Mouse (Mus musculus) neural tube, embryonic 12.5 days (tissue): Measurements from ENCODE around the gene Npas2. TPM values are rescaled to one million over a fixed set of nuclear protein-coding genes. Genes with fewer than 3 reads are reported as not detected.

Experiments used
- ATAC-seq: fragments of 200-750 bp; cut with Nextera tagmentation; 2 replicates; pipeline ENCODE4 v1.8.0; 2017; ENCODE audit warnings: low read depth, mild to moderate bottlenecking, moderate TSS enrichment, moderate library complexity; ENCODE audit not compliant: low FRiP score
- H3K27ac ChIP-seq: fragments of 300-500 bp; sonication (generic); 2 replicates; pipeline ENCODE4 v1.5.1; 2016
- H3K27me3 ChIP-seq: fragments of 300-500 bp; sonication (generic); replicated peaks from 2 replicates; pipeline ENCODE4 v1.6.1; 2016; ENCODE audit warnings: mild to moderate bottlenecking
- H3K36me3 ChIP-seq: fragments of 300-500 bp; sonication (generic); 2 replicates; pipeline ENCODE4 v1.6.1; 2016; ENCODE audit warnings: mild to moderate bottlenecking
- H3K4me1 ChIP-seq: fragments of 300-500 bp; sonication (generic); 2 replicates; pipeline ENCODE4 v1.6.1; 2016
- H3K4me2 ChIP-seq: fragments of 300-500 bp; sonication (generic); replicated peaks from 2 replicates; pipeline ENCODE4 v1.6.1; 2016; ENCODE audit warnings: mild to moderate bottlenecking
- H3K4me3 ChIP-seq: fragments of 300-500 bp; sonication (generic); 2 replicates; pipeline ENCODE4 v1.5.1; 2016
- H3K9ac ChIP-seq: fragments of 300-500 bp; sonication (generic); 2 replicates; pipeline ENCODE4 v1.6.1; 2016; ENCODE audit warnings: mild to moderate bottlenecking
- H3K9me3 ChIP-seq: fragments of 300-500 bp; sonication (generic); 2 replicates; pipeline ENCODE4 v1.6.1; 2016; ENCODE audit warnings: mild to moderate bottlenecking
- WGBS: fragments of 180-500 bp; shearing (Covaris S2); methylation state at CpG from one replicate; pipeline ENCODE4 v1.1.7; 2016; 5-methylcytosine and 5-hydroxymethylcytosine counted together
- polyA plus RNA-seq: library from polyadenylated mRNA; unstranded; fragments of >200 nt; fragmentation: Nextera tagmentation; extraction: Ambion mirVana; gene quantifications from 2 replicates; pipeline ENCODE4 v1.2.1, GENCODE M21; 2016

Npas2 gene
- polyA plus RNA-seq, 1 experiment from 2014 or later, result 0.08 TPM

DNA sequence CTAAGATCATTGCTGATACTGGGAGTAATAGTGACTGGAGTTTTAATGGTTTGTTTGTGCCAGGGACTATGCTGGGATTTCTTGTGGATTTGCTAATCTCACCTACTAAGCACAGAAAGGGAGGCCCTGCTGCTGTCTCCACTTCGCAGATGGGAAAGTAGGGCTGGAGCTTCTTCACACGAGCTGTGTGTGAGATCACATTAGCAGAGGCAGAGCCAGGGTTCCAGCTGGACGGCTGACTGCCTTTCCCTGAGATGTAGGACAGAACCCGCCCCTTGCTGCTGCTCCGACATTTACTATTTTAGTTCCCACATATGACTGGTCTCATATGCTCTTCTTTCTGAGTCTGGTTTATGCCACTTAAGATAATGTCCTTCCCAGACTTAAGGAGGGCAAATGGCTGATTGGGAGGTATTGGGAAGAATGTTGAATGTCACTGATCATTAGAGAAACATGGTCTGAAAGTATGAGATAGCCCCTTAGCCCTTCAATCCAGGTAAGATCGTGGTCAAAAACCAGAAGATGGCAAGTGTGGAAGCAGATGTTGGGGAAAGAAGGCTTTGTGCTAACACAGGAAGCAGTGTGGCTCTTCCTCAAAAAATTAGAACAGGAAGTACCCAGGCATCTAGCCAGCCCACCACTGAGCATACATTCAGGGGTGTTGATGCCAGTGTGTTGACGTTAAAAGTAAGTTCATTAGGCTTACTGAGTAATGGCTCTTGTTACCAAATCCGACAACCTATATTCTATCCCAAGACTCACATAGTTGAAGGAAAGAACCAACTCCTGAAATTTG lies 66.8 kb downstream of the Npas2 start:
- H3K4me1 ChIP-seq, result no peaks in the 10 kb centered on the region
- H3K4me2 ChIP-seq, result no peak overlapping the region
- H3K9me3 ChIP-seq, result 0 out of 2 replicates have a peak, but pooled peaks cover 5% of the 10 kb centered on the region
- H3K9ac ChIP-seq, result no peak overlapping the region
- H3K27ac ChIP-seq, result no peak overlapping the region
- H3K27me3 ChIP-seq, result no peaks in the 10 kb centered on the region
- H3K4me3 ChIP-seq, result no peak overlapping the region
- WGBS, result 87% methylated on average over 8 of the region's 8 CpGs
- ATAC-seq, result no peak
- H3K36me3 ChIP-seq, result no peaks in the 10 kb centered on the region

DNA sequence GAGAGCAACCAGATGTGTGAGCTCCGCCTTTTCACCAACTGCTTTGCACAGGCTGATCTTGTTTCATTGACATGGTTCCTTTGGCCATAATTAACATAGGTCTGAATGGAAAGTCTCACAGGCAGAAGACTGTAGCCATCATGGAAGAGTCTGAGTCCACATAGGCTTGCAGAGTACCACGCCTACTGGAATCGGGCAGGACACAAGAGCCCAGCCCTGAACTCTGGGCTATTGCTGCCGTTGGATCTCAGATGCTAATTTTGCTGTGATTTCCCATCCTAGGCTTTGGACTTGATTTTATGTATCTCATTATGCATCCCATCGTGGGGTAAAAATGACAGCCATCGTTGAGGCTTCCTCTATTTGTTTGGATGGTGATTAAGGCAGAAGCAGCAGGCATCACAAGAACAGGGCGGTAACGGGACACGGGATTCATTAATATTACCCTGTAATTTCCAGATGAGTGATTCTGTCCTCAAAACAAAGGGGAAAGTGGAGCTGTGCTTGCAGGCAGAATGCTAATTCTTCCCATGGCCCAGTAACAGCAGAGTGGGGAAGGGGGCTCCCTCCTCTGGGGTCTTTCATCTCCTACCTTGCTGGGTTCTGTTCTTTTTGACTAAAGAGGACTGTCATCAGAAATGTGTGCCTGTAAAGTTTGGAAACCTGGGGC lies 73.4 kb downstream of the Npas2 start:
- H3K9ac ChIP-seq, result no peak overlapping the region
- no peak overlapping the region for H3K27ac ChIP-seq
- peak; percentile 50; the same call in 1 of the 2 replicates for ATAC-seq
- H3K27me3 ChIP-seq, result no peaks in the 10 kb centered on the region
- 62% methylated on average over 9 of the region's 9 CpGs for WGBS
- H3K36me3 ChIP-seq, result no peaks in the 10 kb centered on the region
- H3K9me3 ChIP-seq, result no peaks in the 10 kb centered on the region
- H3K4me3 ChIP-seq, result no peak overlapping the region
- H3K4me1 ChIP-seq, result peaks cover 4% of the 10 kb centered on the region; the same call in 1 of the 2 replicates
- H3K4me2 ChIP-seq, result no peak overlapping the region

DNA sequence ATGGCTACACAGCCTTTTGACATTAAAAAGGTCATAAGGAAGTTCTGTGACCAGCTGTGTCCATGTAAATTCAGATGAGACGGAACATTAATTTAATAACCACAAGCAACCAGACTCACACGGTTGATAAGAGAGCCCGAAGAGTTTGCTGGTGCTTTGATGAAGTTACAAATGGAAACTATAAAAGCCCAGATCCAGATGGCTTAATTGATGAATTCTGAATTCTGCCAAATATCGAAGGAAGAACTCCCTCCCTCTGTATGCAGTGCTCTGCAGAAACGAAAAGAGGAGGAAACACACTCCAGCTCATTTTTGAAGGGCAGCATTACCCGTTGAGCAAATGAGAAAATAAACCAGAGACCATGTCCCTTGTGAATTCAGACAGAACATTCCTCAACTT lies 79.4 kb downstream of the Npas2 start:
- WGBS, result 70% methylated on average over 6 of the region's 6 CpGs
- Histone ChIP-seq H3K36me3 (no peaks in the 10 kb centered on the region), H3K27me3 (no peaks in the 10 kb centered on the region), H3K4me2 (no peak overlapping the region), H3K9ac (no peak overlapping the region), H3K27ac (no peak overlapping the region), H3K9me3 (no peaks in the 10 kb centered on the region), H3K4me1 (no peaks in the 10 kb centered on the region), H3K4me3 (no peak overlapping the region)
- no peak for ATAC-seq

DNA sequence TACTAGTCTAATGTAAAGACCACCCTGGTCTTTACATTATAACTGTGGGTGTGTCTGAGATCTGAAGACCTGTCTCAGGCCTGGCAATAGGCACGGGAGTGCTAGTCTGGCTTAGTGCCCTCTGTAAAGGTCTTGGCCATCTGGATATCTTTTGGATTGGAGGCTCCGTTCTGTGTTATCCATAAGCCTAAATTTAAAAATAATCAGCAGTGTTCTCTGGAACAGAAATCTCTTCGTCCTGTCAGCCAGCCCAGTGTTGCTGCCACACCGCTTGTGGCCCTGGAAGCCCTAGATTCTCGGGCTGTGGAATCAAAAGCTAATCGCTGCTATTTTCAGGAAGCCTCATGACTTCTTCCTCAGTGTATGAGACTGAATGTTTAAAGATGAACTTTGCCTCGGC lies 86.9 kb downstream of the Npas2 start:
- no peak overlapping the region for H3K4me2 ChIP-seq
- no peaks in the 10 kb centered on the region for H3K9me3 ChIP-seq
- H3K4me1 ChIP-seq, result no peaks in the 10 kb centered on the region
- no peak overlapping the region for H3K9ac ChIP-seq
- no peaks in the 10 kb centered on the region for H3K27me3 ChIP-seq
- H3K4me3 ChIP-seq, result no peak overlapping the region
- 95% methylated on average over 7 of the region's 7 CpGs for WGBS
- H3K36me3 ChIP-seq, result no peaks in the 10 kb centered on the region
- ATAC-seq, result no peak
- no peak overlapping the region for H3K27ac ChIP-seq

DNA sequence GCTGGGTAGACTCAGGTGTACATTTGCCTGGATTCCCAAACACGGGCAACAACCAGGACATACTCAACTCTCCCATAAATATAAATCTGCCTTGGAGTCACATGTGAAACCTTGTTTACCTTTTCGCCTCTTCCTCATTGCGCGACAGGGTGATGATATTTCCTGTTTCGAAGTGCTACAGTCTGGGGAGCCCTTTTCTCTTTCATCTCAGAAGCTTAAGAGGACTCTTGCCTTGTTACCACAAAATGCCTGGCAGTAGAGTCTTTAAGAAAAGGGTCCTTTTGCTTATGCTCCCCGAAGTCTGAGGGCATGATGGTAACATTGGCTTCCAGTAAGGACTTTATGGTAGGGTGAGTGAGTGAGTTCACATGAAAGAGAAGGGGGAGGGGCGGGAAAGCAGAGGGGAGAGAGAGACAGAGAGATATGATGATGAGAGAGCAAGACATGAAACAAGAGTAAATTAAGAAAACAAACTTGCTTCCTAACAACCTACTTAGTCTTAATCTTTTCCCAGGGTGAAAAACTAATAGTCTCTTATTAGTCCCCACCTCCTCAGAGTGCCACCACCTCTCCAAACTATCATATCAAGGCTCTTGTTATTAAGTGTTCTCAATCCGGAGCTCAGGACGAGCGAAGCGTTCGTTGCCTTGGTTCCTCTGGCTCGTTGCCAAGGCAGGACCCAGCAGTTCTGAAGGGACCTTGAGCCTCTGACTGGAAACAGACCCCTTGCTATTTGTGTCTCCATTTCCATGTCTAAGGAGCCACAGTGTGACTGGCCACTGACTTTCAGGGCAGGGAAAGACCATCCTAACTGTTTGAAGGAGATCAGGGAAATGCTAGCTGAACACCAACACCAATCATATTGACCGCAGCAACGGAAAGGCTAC lies 87.7 kb downstream of the Npas2 start:
- WGBS, result 82% methylated on average over 15 of the region's 15 CpGs
- Histone ChIP-seq H3K36me3 (no peaks in the 10 kb centered on the region), H3K4me3 (no peak overlapping the region), H3K9me3 (no peaks in the 10 kb centered on the region), H3K4me2 (no peak overlapping the region), H3K9ac (no peak overlapping the region), H3K27me3 (no peaks in the 10 kb centered on the region), H3K27ac (no peak overlapping the region), H3K4me1 (no peaks in the 10 kb centered on the region)
- no peak for ATAC-seq

DNA sequence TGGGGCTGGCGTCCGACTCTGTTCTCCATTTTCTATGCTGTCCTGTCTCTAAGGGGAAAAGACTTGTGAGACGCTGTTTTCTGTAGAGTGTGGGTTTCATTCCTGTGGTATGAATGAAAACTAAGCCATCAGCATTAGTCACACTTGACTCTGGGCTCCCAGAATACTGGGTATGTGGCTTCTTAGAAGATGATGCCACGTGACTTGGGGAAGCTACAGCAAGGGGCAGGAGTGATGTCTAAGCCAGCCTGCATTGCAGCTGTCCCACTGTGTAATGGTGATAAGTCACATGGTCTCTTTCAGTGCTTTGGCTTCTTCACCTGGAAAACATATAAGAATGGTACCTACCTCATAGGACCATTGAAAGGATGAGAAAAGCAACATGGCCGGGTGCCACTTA lies 88.4 kb downstream of the Npas2 start:
- Histone ChIP-seq H3K4me1 (no peaks in the 10 kb centered on the region), H3K27me3 (no peaks in the 10 kb centered on the region), H3K36me3 (no peaks in the 10 kb centered on the region), H3K4me2 (no peak overlapping the region), H3K27ac (no peak overlapping the region), H3K9me3 (no peaks in the 10 kb centered on the region), H3K9ac (no peak overlapping the region), H3K4me3 (no peak overlapping the region)
- ATAC-seq, result no peak
- WGBS, result 80% methylated on average over 5 of the region's 5 CpGs

DNA sequence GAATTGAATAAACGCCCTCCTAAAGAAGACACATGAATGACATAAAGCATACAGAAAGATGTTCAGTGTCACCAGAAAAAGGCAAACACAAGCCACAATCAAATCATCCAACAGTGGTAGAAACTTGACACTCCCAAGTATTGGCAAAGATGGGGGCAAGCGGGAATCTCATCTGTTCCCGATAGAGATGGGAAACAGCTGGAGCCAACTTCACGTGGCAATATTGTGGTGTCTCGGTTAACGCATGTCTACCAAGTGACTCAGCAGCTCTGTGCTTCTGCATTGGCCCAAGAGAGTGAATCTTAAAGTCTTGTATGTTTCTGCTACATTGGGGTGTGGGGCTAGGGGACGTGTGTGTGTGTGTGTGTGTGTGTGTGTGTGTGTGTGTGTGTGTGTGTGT lies 89.8 kb downstream of the Npas2 start:
- no peak overlapping the region for H3K4me2 ChIP-seq
- H3K27me3 ChIP-seq, result no peaks in the 10 kb centered on the region
- no peak overlapping the region for H3K27ac ChIP-seq
- no peaks in the 10 kb centered on the region for H3K4me1 ChIP-seq
- WGBS, result 87% methylated on average over 7 of the region's 7 CpGs
- H3K9ac ChIP-seq, result no peak overlapping the region
- H3K36me3 ChIP-seq, result no peaks in the 10 kb centered on the region
- H3K9me3 ChIP-seq, result no peaks in the 10 kb centered on the region
- no peak overlapping the region for H3K4me3 ChIP-seq
- no peak for ATAC-seq

DNA sequence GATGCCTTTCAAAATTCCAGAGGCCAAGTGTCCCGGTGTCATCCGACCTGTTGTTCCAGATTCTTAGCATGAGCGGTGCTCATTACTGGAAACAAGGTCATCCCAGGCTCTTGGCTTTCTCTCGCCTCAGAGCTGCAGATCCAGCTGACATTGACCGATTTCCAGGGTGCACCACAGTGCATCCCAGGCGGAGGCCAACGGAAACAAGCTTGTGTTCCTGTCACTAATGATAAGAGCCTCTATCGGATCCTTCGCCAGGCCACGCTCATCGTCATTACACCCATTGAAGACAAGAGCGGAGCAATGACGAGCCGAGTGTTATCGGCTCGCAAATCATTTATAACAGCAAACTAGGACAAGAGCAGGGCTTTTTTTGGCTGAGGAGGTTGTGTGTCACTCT lies 91.3 kb downstream of the Npas2 start:
- Histone ChIP-seq H3K27me3 (no peaks in the 10 kb centered on the region), H3K4me1 (no peaks in the 10 kb centered on the region), H3K9ac (no peak overlapping the region), H3K4me2 (no peak overlapping the region), H3K9me3 (no peaks in the 10 kb centered on the region), H3K4me3 (no peak overlapping the region), H3K27ac (no peak overlapping the region), H3K36me3 (no peaks in the 10 kb centered on the region)
- WGBS, result 91% methylated on average over 16 of the region's 16 CpGs
- no peak for ATAC-seq

DNA sequence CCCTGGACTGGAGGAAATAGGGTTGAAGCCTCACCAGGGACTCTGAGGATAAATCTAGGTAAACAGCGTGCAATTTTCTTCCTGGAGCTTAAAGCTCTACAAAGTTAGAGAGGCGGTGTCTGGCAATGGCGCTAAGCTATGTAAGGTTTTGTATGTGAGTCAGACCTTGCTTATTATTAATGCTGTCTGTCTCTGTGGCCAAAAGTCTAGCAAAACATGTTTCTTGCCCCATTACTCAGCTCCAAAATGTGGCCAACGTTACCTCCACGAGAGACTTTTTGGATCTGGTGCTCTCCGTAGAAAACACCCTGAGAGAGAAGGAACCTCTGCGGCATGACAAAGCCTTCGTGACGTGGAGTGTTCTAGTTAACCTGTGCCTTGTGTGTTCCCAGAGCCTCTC lies 93.5 kb downstream of the Npas2 start:
- Histone ChIP-seq H3K27ac (no peak overlapping the region), H3K36me3 (no peaks in the 10 kb centered on the region)

DNA sequence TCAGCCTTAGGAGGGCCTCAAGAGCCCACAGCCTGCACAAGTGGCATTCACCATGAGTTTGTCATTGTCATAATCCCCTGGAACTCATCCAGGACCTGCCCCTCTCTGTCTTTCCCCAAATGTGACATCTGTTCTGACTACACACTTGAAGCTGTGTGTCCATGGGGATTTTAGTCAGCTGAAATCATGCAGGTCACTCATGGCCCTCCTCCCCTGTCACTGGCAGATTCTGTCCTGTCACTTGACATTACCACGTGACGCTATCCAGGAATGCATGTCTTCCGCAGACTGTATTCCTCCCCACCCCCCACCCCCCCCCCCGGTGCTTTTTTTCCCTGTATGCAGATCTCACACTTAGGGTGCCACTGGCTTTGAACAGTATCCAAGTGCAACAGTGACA lies 94.3 kb downstream of the Npas2 start:
- ATAC-seq, result no peak
- no peaks in the 10 kb centered on the region for H3K4me1 ChIP-seq
- no peak overlapping the region for H3K27ac ChIP-seq
- H3K4me2 ChIP-seq, result no peak overlapping the region
- H3K9me3 ChIP-seq, result no peaks in the 10 kb centered on the region
- H3K27me3 ChIP-seq, result no peaks in the 10 kb centered on the region
- H3K9ac ChIP-seq, result no peak overlapping the region
- H3K4me3 ChIP-seq, result no peak overlapping the region
- WGBS, result 84% methylated on average over 4 of the region's 4 CpGs
- H3K36me3 ChIP-seq, result no peaks in the 10 kb centered on the region

More for the DNA sequence above, 93.5 kb downstream of the Npas2 start:
- H3K9ac ChIP-seq, result no peak overlapping the region
- 95% methylated on average over 9 of the region's 9 CpGs for WGBS
- H3K9me3 ChIP-seq, result no peaks in the 10 kb centered on the region
- no peak for ATAC-seq
- H3K27me3 ChIP-seq, result no peaks in the 10 kb centered on the region
- no peaks in the 10 kb centered on the region for H3K4me1 ChIP-seq
- H3K4me3 ChIP-seq, result no peak overlapping the region
- H3K4me2 ChIP-seq, result no peak overlapping the region

DNA sequence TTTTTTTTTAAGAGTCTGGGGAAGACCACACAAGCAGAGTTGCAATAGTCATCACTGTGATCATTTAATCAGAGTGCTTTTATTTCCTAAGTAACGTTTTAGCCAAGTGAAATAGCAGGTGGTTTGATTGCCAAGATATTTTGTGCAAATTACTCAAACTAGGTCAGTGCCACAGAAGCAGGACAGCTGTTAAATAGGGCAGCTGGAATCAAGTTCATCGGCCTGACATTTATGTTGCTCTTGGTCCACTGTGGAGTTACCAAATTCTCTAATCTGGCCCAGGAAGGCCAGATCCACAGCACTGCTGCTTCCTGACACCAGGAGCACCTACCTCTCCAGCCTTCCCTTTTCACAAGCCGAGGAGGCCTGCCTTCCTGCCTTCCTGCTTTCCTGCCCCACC lies 94.9 kb downstream of the Npas2 start:
- H3K4me1 ChIP-seq, result no peaks in the 10 kb centered on the region
- H3K9me3 ChIP-seq, result no peaks in the 10 kb centered on the region
- no peaks in the 10 kb centered on the region for H3K36me3 ChIP-seq
- no peaks in the 10 kb centered on the region for H3K27me3 ChIP-seq
- no peak overlapping the region for H3K4me3 ChIP-seq
- H3K4me2 ChIP-seq, result no peak overlapping the region
- no peak overlapping the region for H3K9ac ChIP-seq
- ATAC-seq, result no peak
- 75% methylated on average over 3 of the region's 3 CpGs for WGBS
- H3K27ac ChIP-seq, result no peak overlapping the region

DNA sequence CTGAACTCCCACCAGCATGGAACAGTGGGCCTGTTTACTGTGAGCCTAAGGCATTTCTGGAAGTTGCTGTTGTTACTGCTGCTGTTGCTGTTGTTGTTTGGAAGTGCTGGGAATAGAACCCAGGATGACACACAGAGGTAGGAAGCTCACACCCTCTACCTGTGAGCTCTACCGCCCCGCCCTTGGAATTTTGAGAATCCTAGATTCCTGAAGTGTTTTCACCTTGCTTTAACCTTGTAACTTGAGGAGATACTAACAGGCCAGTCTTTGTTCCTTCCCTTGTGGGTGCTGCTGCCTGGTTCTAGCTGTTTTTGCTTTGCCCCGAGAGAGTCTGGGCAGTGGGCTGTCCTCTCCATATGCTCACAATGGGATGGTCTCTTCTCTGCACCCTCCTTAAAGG lies 98.5 kb downstream of the Npas2 start:
- H3K4me2 ChIP-seq, result no peak overlapping the region
- no peaks in the 10 kb centered on the region for H3K36me3 ChIP-seq
- H3K27me3 ChIP-seq, result no peaks in the 10 kb centered on the region
- ATAC-seq, result no peak
- no peaks in the 10 kb centered on the region for H3K4me1 ChIP-seq
- no peak overlapping the region for H3K4me3 ChIP-seq
- H3K9me3 ChIP-seq, result no peaks in the 10 kb centered on the region
- no peak overlapping the region for H3K9ac ChIP-seq
- H3K27ac ChIP-seq, result no peak overlapping the region
- 82% methylated on average over 3 of the region's 3 CpGs for WGBS
